Comparison of ENCODE assay signal across 8 mouse cellular contexts in genomic region chr7:17056081-17056581, GRCm38 (mm10). TPM values are rescaled to one million over a fixed set of nuclear protein-coding genes. Genes with fewer than 3 reads are reported as not detected.
DNase-seq lines count a peak whose midpoint lies in the region; ATAC-seq lines count a peak whose summit lies in the region.

No protein-coding gene starts in this region.

- H3K27ac ChIP-seq in lung, embryonic 16.5 days (ENCODE audit: low read length): peak overlapping the region; percentile 99

- WGBS in lung, embryonic 16.5 days: 1% methylated on average over 37 of the region's 42 CpGs

- peak; percentile 61 for DNase-seq in T-cell, adult 2 months (ENCODE audit: low spot score)
- peak; percentile 87 to 88 for DNase-seq in cerebellum, postnatal 10 days
- peak; percentile 87 to 91 for DNase-seq in frontal cortex, adult 2 months (ENCODE audit: extremely low spot score in 1 of 2, low spot score in 1 of 2)
- DNase-seq in layer of hippocampus, postnatal 10 days (ENCODE audit: low spot score in 2 of 2): peak; percentile 77 to 87
- peak; percentile 78 for DNase-seq in retina, postnatal 7 days (ENCODE audit: low read depth, low spot score)
- DNase-seq in thymus, postnatal 4 days: peak; percentile 89

- ATAC-seq in hematopoietic stem cell, adult 5-6 weeks (replicated peaks in 1 of 2; ENCODE audit: insufficient read depth in 1 of 2, low FRiP score in 2 of 2, low TSS enrichment in 1 of 2, low read depth in 1 of 2, poor library complexity in 2 of 2, severe bottlenecking in 2 of 2): peak; percentile 62 to 63
- ATAC-seq in lung, embryonic 16.5 days (ENCODE audit: low read depth): peak; percentile 57

- H3K4me2 ChIP-seq in lung, embryonic 16.5 days (ENCODE audit: low read depth, low read length): peak overlapping the region; percentile 75

- no peaks in the 10 kb centered on the region for H3K9me3 ChIP-seq in lung, embryonic 16.5 days (ENCODE audit: control insufficient read depth, low read length)

- H3K36me3 ChIP-seq in lung, embryonic 16.5 days (ENCODE audit: control insufficient read depth, insufficient read depth, low read length): peaks cover 31% of the 10 kb centered on the region

- H3K4me3 ChIP-seq in lung, embryonic 16.5 days (ENCODE audit: low read length): peak overlapping the region; percentile 61

- H3K27me3 ChIP-seq in lung, embryonic 16.5 days (ENCODE audit: control insufficient read depth, insufficient read depth, low read depth, low read length): no peaks in the 10 kb centered on the region

- H3K4me1 ChIP-seq in lung, embryonic 16.5 days (replicated peaks; ENCODE audit: control insufficient read depth, insufficient read depth, low read length): peaks cover 35% of the 10 kb centered on the region

- peak overlapping the region; percentile 76 for H3K9ac ChIP-seq in lung, embryonic 16.5 days (ENCODE audit: low read length)

RNA-seq across cellular contexts. Expression of gene Hif3a, which starts 6.1 kb away (rescaled TPM):
- polyA plus RNA-seq in frontal cortex, adult 2 months (2012; rRNA removed): 2.6 and 3.4 TPM in 2 replicates
- total RNA-seq in hematopoietic stem cell, adult 5-6 weeks (2017): 1.0 and 6.9 TPM in 2 replicates
- 10 to 100 TPM in 1 of 2 experiments, 1 to 10 TPM in 1; 7.4 to 10.1 TPM for total RNA-seq in layer of hippocampus, postnatal 10 days (2021)
- 56.0 and 57.0 TPM in 2 replicates for polyA plus RNA-seq in lung, embryonic 16.5 days (2015; fragmentation: Nextera tagmentation; extraction: Ambion mirVana)

RNA-seq across cellular contexts. Expression of gene Psg16, which starts 17.7 kb away (rescaled TPM):
- 2.9 and 3.2 TPM in 2 replicates for polyA plus RNA-seq in frontal cortex, adult 2 months (2012; rRNA removed)
- total RNA-seq in hematopoietic stem cell, adult 5-6 weeks (2017): 0.20 and 0.88 TPM in 2 replicates
- 1 to 10 TPM; 4.1 to 5.0 TPM for total RNA-seq in layer of hippocampus, postnatal 10 days (2021)
- 0.28 and 0.50 TPM in 2 replicates for polyA plus RNA-seq in lung, embryonic 16.5 days (2015; fragmentation: Nextera tagmentation; extraction: Ambion mirVana)

RNA-seq across cellular contexts. Expression of gene Ppp5c, which starts 28.4 kb away (rescaled TPM):
- polyA plus RNA-seq in frontal cortex, adult 2 months (2012; rRNA removed): 236 and 239 TPM in 2 replicates
- 80.2 and 111 TPM in 2 replicates for total RNA-seq in hematopoietic stem cell, adult 5-6 weeks (2017)
- 100 to 1,000 TPM; 142 to 148 TPM for total RNA-seq in layer of hippocampus, postnatal 10 days (2021)
- polyA plus RNA-seq in lung, embryonic 16.5 days (2015; fragmentation: Nextera tagmentation; extraction: Ambion mirVana): 104 and 105 TPM in 2 replicates

Comparison
In these comparisons a context has a peak if more than half of its experiments do, and no peak if none do; other contexts are left out.
1. Peak in every context shown above with its lines: DNase-seq, ATAC-seq, H3K4me3 ChIP-seq and H3K27ac ChIP-seq.